Mouse (Mus musculus) C2C12 (cell line): ENCODE measurements around the gene Cox8a.

Source experiments
- CTCF ChIP-seq: IDR thresholded peaks from one replicate; pipeline ENCODE4 v1.5.1; 2011; ENCODE audit not compliant: control insufficient read depth, insufficient read depth, insufficient read length
- USF1 ChIP-seq: IDR thresholded peaks from one replicate; pipeline ENCODE4 v1.6.1; 2011; ENCODE audit warnings: low read depth, mild to moderate bottlenecking, control low read depth, moderate library complexity

DNA sequence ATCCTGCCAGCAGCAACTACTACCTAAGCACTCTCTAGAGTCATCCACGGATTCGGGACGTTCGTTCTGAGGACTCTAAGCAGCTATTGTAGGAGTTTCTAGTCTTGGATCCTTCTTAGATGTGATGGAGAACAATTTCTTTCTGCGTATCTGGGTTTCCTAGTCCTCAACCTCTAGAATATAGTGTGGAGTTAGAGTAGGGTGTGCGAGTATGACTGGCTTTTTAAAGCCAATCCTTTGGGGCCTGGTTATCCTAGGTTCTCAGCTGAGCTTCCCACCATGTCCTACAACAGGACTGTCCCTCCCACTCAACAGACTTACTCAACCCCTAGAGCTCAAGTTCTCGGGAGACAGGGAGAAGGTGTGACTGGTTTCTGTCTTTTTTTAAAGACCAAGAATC is 12.1 kb downstream of the Cox8a start:
- no peak for TF ChIP-seq USF1
- TF ChIP-seq CTCF: no peak
